Mouse (Mus musculus): ENCODE measurements around the gene Olfr1490.
"Not testable (repeated sequence)": the region's sequence is repeated elsewhere in the genome, so short reads cannot be mapped to it uniquely, and the experiment has no call there.

Olfr1490 gene

DNA sequence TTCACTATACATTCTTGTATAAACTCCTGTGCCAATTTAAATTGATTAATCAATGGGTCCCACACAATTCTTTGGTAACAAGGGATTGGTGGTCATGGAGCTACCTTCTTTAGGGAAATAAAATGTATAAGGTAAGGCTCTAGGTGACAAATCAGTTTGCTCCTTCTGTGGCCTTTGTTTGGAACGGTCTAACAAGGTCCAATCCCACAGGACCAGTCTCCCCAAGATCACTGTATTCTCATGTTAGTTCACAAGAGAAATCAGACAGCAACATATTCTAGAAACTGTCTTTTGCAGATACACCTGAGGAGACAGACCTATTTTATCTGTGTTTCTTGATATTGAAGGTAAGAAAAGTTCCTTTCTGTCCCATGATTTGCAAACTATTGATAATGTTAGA lies at the start of gene Olfr1490:
Gene Olfr1490, plus strand, starts transcription at position 301 of the 400 bp plus-strand sequence.
- no peak for DNase-seq (ENCODE audit: low spot score)

DNA sequence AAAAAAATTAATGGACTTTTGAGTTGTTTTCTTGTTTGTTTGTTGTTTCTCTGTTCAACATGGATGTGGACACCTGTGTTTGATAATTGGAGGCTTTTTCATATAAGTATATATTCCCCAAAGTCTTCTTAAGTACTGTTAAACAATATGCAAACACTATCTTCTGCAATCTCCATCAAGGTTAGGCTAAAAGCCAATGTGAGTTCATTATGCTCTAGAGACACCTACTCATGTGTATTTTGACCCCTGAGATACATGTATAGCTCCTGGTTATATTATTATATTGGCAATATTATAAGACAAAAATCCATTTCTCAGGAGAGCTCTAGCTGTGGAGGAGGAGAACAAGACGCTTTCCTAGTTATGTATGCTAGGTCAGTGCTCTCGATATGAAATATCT lies 33.8 kb upstream of the Olfr1490 start, which contains the start of gene Olfr1487:
Gene Olfr1487, plus strand, starts transcription at position 301 of the 400 bp plus-strand sequence.
- not testable (repeated sequence) for DNase-seq (ENCODE audit: low spot score)

DNA sequence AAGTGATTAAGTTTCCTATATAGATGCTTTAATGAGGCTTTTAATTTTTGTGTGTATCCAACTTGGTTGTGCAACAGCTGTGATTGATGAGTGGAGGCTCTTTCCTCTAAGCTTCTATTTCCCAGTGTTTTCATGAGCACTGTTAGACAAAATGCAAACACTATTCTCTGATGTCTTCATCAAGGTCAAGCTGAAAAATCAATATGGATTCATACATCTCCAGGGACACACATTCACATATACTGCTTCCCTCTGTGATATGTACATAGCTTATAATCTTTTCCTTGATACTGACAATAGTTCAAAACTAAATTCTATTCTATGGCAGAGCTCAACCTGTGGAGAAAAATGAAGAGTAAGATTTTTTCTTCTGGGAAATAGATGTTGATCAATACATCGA lies 19.6 kb upstream of the Olfr1490 start, which contains the start of gene Olfr1489:
Gene Olfr1489, plus strand, starts transcription at position 301 of the 400 bp plus-strand sequence.
- no peak for DNase-seq (ENCODE audit: low spot score)

DNA sequence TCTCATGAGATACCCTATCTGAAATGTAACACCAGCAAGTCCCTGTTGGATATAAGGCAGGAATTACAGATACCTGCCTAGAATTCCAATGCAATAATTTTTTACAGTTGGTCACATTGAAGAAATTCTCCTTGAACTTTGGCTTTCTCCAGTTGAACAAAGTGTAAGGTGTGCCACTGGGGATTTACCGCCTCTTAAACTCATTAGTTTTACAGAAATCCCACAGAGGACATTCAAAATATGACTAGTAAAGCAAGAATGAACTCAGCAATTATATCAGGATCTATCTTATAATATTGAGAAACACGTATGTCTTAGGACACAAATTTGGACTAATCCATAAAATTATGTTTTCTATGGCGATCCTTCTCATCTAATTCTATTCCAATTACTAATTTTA lies 46.1 kb downstream of the Olfr1490 start, which contains the start of gene Olfr1491:
Gene Olfr1491, plus strand, starts transcription at position 301 of the 400 bp plus-strand sequence.
- DNase-seq (ENCODE audit: low spot score) = no peak
